Mouse (Mus musculus): Measurements from ENCODE around the gene Hivep3. TPM values are rescaled to one million over a fixed set of nuclear protein-coding genes. Genes with fewer than 3 reads are reported as not detected.

Gene Hivep3
- polyA plus RNA-seq, 1 experiment from 2014 or later: 6.2 TPM

DNA sequence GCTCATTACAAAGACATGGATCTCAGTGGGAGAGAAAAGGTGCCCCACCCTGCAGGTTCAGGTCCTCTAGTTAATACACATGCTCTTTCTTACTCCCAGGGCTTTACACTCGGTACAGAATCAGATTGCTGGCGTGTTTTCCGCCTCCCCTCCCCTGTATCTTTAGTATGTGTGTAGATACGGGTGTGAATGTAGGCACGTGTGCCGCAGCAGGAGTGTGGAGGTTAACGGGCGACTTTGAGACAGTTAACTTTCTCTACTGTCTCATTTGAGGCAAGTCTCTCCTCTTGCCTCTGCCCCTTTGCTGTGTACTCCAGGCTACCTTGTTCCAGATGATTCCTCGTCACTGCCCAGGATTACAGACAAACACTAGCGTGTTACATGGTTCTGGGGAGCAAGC lies 241.7 kb downstream of the Hivep3 start:
- 83% methylated on average over 10 of the region's 10 CpGs for WGBS
- H3K36me3 ChIP-seq (ENCODE audit: control insufficient read depth, insufficient read depth, low read length): no peaks in the 10 kb centered on the region

DNA sequence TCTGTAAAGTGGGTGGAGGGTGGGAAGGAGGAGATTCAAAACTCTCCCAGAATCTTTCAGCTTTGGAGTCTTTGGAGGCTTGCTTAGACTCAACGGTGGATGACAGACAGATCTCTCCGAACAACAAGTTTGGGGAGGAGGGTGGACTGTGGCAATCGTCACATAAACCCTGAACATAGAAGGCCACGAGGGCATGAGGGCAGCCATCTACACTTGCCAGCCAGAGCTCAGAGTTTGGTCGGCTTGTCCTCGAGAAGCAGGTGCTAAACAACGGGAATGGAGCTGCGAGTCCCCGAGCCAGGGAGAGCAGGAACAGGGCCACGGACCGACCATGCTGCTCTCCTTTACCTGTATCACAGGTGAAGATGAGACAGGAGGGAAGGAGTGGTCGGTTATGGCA lies 242.2 kb downstream of the Hivep3 start:
- WGBS: 65% methylated on average over 11 of the region's 12 CpGs
- ATAC-seq (replicated peaks; ENCODE audit: low FRiP score, low TSS enrichment, low read depth): no peak
- H3K36me3 ChIP-seq (ENCODE audit: control insufficient read depth, insufficient read depth, low read length): no peaks in the 10 kb centered on the region

More for the DNA sequence above, 241.7 kb downstream of the Hivep3 start:
- Histone ChIP-seq H3K4me2 (ENCODE audit: low read length) (no peak overlapping the region), H3K9me3 (ENCODE audit: control insufficient read depth, low read length) (no peaks in the 10 kb centered on the region), H3K27ac (ENCODE audit: low read depth) (no peak overlapping the region), H3K4me1 (replicated peaks; ENCODE audit: control insufficient read depth, insufficient read depth, low read length) (no peaks in the 10 kb centered on the region), H3K4me3 (ENCODE audit: low read depth, low read length) (no peak overlapping the region), H3K9ac (ENCODE audit: low read length) (no peak overlapping the region), H3K27me3 (replicated peaks; ENCODE audit: control insufficient read depth, insufficient read depth, low read length) (no peaks in the 10 kb centered on the region)
- DNase-seq (ENCODE audit: low spot score) (no peak), ATAC-seq (replicated peaks; ENCODE audit: low FRiP score, low TSS enrichment, low read depth) (no peak)

DNA sequence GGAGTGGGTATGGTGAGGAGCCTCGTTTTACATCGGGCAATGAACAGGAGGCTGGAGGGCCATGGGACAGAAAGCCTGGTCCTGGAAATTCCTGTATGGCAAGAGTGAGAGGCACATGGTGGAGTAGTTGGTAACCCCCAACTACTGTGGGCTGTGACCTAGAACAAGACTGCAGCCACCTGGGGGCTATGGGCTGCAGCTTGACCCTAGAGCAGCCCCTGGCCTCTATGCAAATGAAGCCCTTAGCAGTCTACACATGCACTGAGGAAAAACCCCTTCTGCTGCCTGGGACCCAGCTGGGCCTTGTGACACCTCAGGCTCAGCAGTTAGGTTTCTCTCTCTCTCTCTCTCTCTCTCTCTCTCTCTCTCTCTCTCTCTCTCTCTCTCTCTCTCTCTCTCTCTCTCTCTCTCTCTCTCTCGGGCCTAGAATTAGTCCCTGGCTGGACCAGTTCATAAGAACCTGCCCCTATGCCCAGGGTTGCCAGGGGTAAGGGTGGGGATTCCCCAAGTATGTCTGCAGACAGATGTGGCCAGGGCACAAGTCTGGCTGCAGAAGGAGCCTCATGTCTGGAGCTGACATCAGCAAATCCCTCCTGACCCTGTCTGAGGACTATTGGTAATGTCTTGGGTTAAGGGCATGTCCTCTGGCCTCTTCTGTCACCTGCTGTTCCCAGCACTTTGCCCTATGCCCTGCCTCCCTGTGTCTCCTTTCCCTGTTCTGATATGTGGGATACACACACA lies 243.0 kb downstream of the Hivep3 start:
- no peak overlapping the region for H3K27ac ChIP-seq (ENCODE audit: low read depth)
- WGBS: 28% methylated on average over 3 of the region's 3 CpGs
- no peak overlapping the region for H3K9ac ChIP-seq (ENCODE audit: low read length)
- no peak overlapping the region for H3K4me2 ChIP-seq (ENCODE audit: low read length)
- DNase-seq (ENCODE audit: low spot score) (no peak), ATAC-seq (replicated peaks; ENCODE audit: low FRiP score, low TSS enrichment, low read depth) (no peak)
- no peak overlapping the region for H3K4me3 ChIP-seq (ENCODE audit: low read depth, low read length)
- H3K9me3 ChIP-seq (ENCODE audit: control insufficient read depth, low read length): no peaks in the 10 kb centered on the region
- H3K4me1 ChIP-seq (replicated peaks; ENCODE audit: control insufficient read depth, insufficient read depth, low read length): no peaks in the 10 kb centered on the region
- no peaks in the 10 kb centered on the region for H3K27me3 ChIP-seq (replicated peaks; ENCODE audit: control insufficient read depth, insufficient read depth, low read length)
- H3K36me3 ChIP-seq (ENCODE audit: control insufficient read depth, insufficient read depth, low read length): no peaks in the 10 kb centered on the region

More for the DNA sequence above, 242.2 kb downstream of the Hivep3 start:
- H3K27me3 ChIP-seq (replicated peaks; ENCODE audit: control insufficient read depth, insufficient read depth, low read length): no peaks in the 10 kb centered on the region
- H3K27ac ChIP-seq (ENCODE audit: low read depth): no peak overlapping the region
- H3K4me1 ChIP-seq (replicated peaks; ENCODE audit: control insufficient read depth, insufficient read depth, low read length): no peaks in the 10 kb centered on the region
- H3K4me3 ChIP-seq (ENCODE audit: low read depth, low read length): no peak overlapping the region
- H3K9ac ChIP-seq (ENCODE audit: low read length): no peak overlapping the region
- H3K4me2 ChIP-seq (ENCODE audit: low read length): no peak overlapping the region
- no peak for DNase-seq (ENCODE audit: low spot score)
- H3K9me3 ChIP-seq (ENCODE audit: control insufficient read depth, low read length): no peaks in the 10 kb centered on the region

DNA sequence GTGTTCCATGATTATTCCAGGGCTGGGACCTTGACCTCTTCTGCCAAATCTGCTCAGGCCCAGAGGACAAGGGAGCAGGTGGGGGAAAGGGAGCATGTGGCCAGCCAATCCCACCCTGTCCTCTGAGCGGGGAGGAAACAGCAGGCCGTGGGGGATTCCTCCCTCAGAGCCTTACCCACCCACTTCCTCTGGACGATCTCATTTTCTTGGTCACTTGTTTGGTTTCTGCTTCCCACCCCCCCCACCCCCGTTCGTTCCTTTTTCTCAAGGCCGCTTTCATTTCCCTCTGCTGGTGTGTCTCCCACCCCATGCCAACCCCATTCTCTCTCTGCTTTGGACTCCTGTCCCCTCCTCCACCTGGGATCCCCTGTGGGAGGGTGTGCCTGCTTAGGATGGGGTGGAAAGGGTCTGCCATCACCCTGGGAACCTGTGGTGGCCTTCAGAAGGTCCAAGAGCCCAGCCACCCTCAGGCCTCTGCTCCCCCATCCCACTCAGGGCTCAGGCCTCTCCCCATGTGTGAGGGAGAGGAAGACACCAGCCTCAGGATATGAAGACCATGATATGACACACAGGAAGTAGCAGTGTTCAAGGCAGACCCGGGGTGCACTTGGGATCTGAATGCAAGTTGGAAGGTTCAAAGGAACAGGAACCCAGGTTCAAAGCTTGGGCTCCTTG lies 244.4 kb downstream of the Hivep3 start:
- DNase-seq (ENCODE audit: low spot score) (no peak), ATAC-seq (replicated peaks; ENCODE audit: low FRiP score, low TSS enrichment, low read depth) (no peak)
- Histone ChIP-seq H3K4me1 (replicated peaks; ENCODE audit: control insufficient read depth, insufficient read depth, low read length) (no peaks in the 10 kb centered on the region), H3K27ac (ENCODE audit: low read depth) (no peak overlapping the region), H3K4me2 (ENCODE audit: low read length) (no peak overlapping the region), H3K9ac (ENCODE audit: low read length) (no peak overlapping the region), H3K36me3 (ENCODE audit: control insufficient read depth, insufficient read depth, low read length) (no peaks in the 10 kb centered on the region), H3K27me3 (replicated peaks; ENCODE audit: control insufficient read depth, insufficient read depth, low read length) (no peaks in the 10 kb centered on the region), H3K9me3 (ENCODE audit: control insufficient read depth, low read length) (no peaks in the 10 kb centered on the region), H3K4me3 (ENCODE audit: low read depth, low read length) (no peak overlapping the region)
- 65% methylated on average over 7 of the region's 7 CpGs for WGBS

DNA sequence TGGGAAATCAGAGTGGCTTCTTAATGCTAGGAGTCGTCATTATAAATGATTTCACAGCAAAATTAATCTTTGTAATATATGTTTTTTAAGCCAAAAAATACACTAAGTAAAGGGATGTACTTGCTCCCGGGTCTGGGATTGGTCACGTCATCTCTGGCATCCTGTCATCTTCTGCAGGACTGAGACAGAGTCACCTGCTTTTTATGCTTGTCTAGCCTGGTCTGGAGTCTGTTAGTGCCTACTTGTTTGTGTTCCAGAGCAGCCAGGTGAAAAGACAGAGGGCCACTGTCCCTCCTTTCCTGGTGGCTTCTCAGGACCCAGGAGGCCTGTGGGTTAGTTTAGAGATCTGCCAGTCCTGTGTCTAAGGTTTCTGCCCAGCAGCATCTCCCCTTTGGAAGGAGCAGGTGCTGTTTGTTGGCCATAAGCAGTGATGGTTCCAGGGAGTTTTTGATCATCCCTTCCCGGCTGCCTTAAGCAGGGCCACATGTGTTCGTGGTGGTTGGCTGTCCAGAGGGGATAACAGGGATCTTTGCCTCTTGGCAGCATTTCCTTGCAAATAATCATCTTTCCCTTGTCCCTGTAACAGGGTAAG lies 245.8 kb downstream of the Hivep3 start:
- Histone ChIP-seq H3K27ac (ENCODE audit: low read depth) (no peak overlapping the region), H3K9me3 (ENCODE audit: control insufficient read depth, low read length) (no peaks in the 10 kb centered on the region), H3K4me1 (replicated peaks; ENCODE audit: control insufficient read depth, insufficient read depth, low read length) (no peaks in the 10 kb centered on the region), H3K27me3 (replicated peaks; ENCODE audit: control insufficient read depth, insufficient read depth, low read length) (no peaks in the 10 kb centered on the region), H3K9ac (ENCODE audit: low read length) (no peak overlapping the region), H3K4me3 (ENCODE audit: low read depth, low read length) (no peak overlapping the region), H3K36me3 (ENCODE audit: control insufficient read depth, insufficient read depth, low read length) (no peaks in the 10 kb centered on the region), H3K4me2 (ENCODE audit: low read length) (no peak overlapping the region)
- ATAC-seq (replicated peaks; ENCODE audit: low FRiP score, low TSS enrichment, low read depth): no peak
- 71% methylated on average over 5 of the region's 5 CpGs for WGBS
- no peak for DNase-seq (ENCODE audit: low spot score)

DNA sequence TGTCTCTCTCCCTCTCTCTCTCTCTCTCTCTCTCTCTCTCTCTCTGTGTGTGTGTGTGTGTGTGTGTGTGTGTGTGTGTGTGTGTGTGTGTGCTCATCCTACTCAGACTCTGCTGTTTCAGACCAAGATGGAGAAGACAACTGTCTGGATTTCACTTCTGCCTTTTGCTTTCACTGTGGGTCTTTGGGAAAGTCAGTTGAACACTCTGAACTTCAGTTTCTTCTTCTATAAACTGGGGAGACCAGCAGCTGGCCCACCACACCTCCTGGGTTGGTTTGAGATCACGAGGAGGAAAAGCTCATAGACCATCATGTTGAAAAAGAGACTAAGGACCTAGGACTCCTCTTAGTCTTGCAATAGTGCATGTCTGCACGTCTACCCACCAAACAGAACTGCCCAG lies 246.3 kb downstream of the Hivep3 start:
- no peak for ATAC-seq (replicated peaks; ENCODE audit: low FRiP score, low TSS enrichment, low read depth)
- 60% methylated on average over 2 of the region's 2 CpGs for WGBS
- no peaks in the 10 kb centered on the region for H3K27me3 ChIP-seq (replicated peaks; ENCODE audit: control insufficient read depth, insufficient read depth, low read length)
- no peak overlapping the region for H3K4me3 ChIP-seq (ENCODE audit: low read depth, low read length)
- H3K4me2 ChIP-seq (ENCODE audit: low read length): no peak overlapping the region
- no peaks in the 10 kb centered on the region for H3K9me3 ChIP-seq (ENCODE audit: control insufficient read depth, low read length)
- no peak for DNase-seq (ENCODE audit: low spot score)
- no peak overlapping the region for H3K27ac ChIP-seq (ENCODE audit: low read depth)
- no peaks in the 10 kb centered on the region for H3K4me1 ChIP-seq (replicated peaks; ENCODE audit: control insufficient read depth, insufficient read depth, low read length)
- no peaks in the 10 kb centered on the region for H3K36me3 ChIP-seq (ENCODE audit: control insufficient read depth, insufficient read depth, low read length)
- H3K9ac ChIP-seq (ENCODE audit: low read length): no peak overlapping the region

DNA sequence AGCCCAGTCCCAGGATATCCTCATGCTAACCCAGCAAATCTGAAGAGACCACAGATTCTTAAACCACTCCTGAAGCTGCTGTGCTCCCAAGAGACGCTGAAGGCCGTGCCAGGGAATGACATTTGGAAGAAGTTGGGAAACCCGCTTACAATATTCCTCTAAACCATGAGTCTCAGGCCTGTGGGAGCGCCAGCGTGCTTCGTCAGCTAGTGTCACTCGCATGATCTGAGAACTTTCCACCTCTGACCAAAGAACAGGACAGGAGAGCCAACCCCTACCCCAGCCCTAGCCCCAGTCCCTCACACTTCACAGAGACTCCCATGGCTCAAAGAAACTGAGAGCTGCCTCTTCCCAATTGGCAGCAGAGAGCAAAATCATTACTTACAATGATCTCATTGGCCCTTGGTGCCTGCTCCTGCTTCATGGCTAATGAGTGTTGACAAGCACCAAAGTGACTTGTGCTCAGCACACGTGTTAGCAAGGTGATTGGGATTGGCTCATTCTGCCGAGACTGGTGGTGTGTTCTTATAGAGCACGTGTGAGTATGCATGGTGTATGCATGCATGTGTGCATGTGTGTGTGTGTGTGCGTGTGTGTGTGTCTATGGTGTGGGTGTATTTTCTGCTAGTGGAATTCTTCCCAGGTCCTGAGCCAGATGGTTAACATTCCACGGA lies 247.6 kb downstream of the Hivep3 start:
- H3K27me3 ChIP-seq (replicated peaks; ENCODE audit: control insufficient read depth, insufficient read depth, low read length): no peaks in the 10 kb centered on the region
- DNase-seq (ENCODE audit: low spot score) (no peak), ATAC-seq (replicated peaks; ENCODE audit: low FRiP score, low TSS enrichment, low read depth) (no peak)
- H3K9ac ChIP-seq (ENCODE audit: low read length): no peak overlapping the region
- H3K4me3 ChIP-seq (ENCODE audit: low read depth, low read length): no peak overlapping the region
- WGBS: 82% methylated on average over 12 of the region's 12 CpGs
- H3K4me1 ChIP-seq (replicated peaks; ENCODE audit: control insufficient read depth, insufficient read depth, low read length): no peaks in the 10 kb centered on the region
- no peak overlapping the region for H3K4me2 ChIP-seq (ENCODE audit: low read length)
- H3K36me3 ChIP-seq (ENCODE audit: control insufficient read depth, insufficient read depth, low read length): no peaks in the 10 kb centered on the region
- no peak overlapping the region for H3K27ac ChIP-seq (ENCODE audit: low read depth)
- no peaks in the 10 kb centered on the region for H3K9me3 ChIP-seq (ENCODE audit: control insufficient read depth, low read length)

DNA sequence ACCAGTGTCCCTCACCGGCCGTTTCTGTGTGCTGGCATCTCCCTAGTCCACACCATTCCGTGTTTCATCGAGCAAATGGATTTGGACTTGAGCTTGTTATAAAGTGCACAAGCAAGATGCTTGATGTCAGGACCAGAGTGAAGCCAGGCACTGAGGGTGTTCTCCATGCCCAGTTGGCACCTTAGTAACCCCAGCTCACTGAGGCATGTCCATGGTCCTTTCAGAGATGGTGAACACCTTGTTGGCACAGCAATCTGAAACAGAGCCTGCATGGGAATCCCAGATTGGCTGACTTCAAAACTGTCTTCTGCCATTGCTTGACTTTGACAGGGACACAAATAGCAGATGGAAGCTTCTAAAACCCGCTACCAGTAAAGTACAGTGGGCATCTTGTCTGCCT lies 252.5 kb downstream of the Hivep3 start:
- DNase-seq (ENCODE audit: low spot score) (no peak), ATAC-seq (replicated peaks; ENCODE audit: low FRiP score, low TSS enrichment, low read depth) (no peak)
- H3K9ac ChIP-seq (ENCODE audit: low read length): no peak overlapping the region
- H3K4me2 ChIP-seq (ENCODE audit: low read length): no peak overlapping the region
- H3K4me3 ChIP-seq (ENCODE audit: low read depth, low read length): no peak overlapping the region
- WGBS: 77% methylated on average over 5 of the region's 5 CpGs
- H3K27me3 ChIP-seq (replicated peaks; ENCODE audit: control insufficient read depth, insufficient read depth, low read length): no peaks in the 10 kb centered on the region
- no peaks in the 10 kb centered on the region for H3K36me3 ChIP-seq (ENCODE audit: control insufficient read depth, insufficient read depth, low read length)
- H3K27ac ChIP-seq (ENCODE audit: low read depth): no peak overlapping the region
- no peaks in the 10 kb centered on the region for H3K4me1 ChIP-seq (replicated peaks; ENCODE audit: control insufficient read depth, insufficient read depth, low read length)
- no peaks in the 10 kb centered on the region for H3K9me3 ChIP-seq (ENCODE audit: control insufficient read depth, low read length)
